Mouse (Mus musculus) bone marrow macrophage, adult 2 months (primary cell): ENCODE measurements around the gene Zfp628. TPM values are rescaled to one million over a fixed set of nuclear protein-coding genes. Genes with fewer than 3 reads are reported as not detected.
"Not testable (repeated sequence)": the region's sequence is repeated elsewhere in the genome, so short reads cannot be mapped to it uniquely, and the experiment has no call there.

Source experiments
- H3K27ac ChIP-seq: 2 replicates; pipeline ENCODE4 v1.5.1; 2012; ENCODE audit warnings: low read depth, low read length; ENCODE audit not compliant: insufficient read depth
- H3K4me1 ChIP-seq: 2 replicates; pipeline ENCODE4 v1.6.1; 2012; ENCODE audit warnings: low read length; ENCODE audit not compliant: control insufficient read depth, insufficient read depth
- H3K4me3 ChIP-seq: 2 replicates; pipeline ENCODE4 v1.5.1; 2012; ENCODE audit warnings: mild to moderate bottlenecking, low read length, moderate library complexity; ENCODE audit not compliant: insufficient read depth
- CTCF ChIP-seq: IDR thresholded peaks from 2 replicates; pipeline ENCODE4 v1.5.1; 2012; ENCODE audit warnings: low read depth, mild to moderate bottlenecking, low read length, moderate library complexity
- POLR2A ChIP-seq: IDR thresholded peaks from 2 replicates; pipeline ENCODE4 v1.6.1; 2012; ENCODE audit warnings: mild to moderate bottlenecking, low read depth, low read length, borderline replicate concordance
- polyA plus RNA-seq: library from polyadenylated mRNA; stranded (reverse); fragments of >200 nt; gene quantifications from 2 replicates; pipeline ENCODE4 v1.2.4, GENCODE M21; 2012; ENCODE audit not compliant: missing spikeins, insufficient read depth, insufficient read length

Gene Zfp628
- 7.1 and 8.7 TPM in 2 replicates for polyA plus RNA-seq

DNA sequence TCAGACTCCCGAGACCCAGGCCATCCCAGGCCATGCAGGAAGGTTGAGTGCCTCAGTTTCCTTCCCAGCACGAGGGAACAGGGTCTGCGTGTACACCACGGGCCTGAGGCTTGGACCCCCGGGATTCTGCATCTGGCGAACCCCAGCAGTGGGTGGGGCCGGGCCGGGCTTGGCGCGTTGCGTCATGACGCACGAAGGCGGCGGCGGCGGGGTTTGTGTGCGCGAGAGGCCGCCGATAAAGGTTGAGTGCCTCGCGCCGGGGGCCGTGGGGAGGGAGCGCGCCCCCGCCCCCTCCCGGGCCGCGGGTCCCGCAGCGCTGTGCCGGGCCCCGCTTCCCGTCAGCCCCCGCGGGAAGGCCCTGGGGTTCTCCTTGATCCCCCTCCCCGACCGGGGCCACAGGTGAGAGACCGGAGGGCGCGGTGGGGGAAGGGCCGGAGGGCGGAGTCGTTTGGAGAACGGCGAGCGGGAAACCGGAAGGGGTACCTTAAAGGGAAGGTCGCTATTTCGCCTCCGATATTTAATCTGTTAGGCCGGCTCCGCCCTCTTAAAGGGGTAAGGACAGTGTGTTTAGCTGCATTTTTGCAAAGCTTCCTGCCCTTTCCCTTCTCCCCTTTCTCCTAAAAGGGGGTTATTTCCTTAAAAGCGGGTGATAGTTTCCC lies at the start of gene Zfp628:
Zfp628 (plus strand) TSS at position 211 of the 659 bp plus-strand sequence.
- Histone ChIP-seq H3K27ac (peak within 1 kb of the TSS; percentile 75), H3K4me3 (peak within 1 kb of the TSS; percentile 98), H3K4me1 (peaks cover 10% of the 10 kb centered on the region)
- no peak for TF ChIP-seq CTCF
- TF ChIP-seq POLR2A = peak; percentile 61; the same call in 1 of the 2 replicates

GRCm38 (mm10) chr7:4865579-4866493 lies 49.2 kb upstream of the Zfp628 start:
- TF ChIP-seq POLR2A (peak; percentile 87), CTCF (no peak)

GRCm38 (mm10) chr7:4866631-4867180 lies 48.3 kb upstream of the Zfp628 start:
- no peak for TF ChIP-seq CTCF
- no peak for TF ChIP-seq POLR2A
- peaks cover 16% of the 10 kb centered on the region for H3K4me1 ChIP-seq
- peak overlapping the region; percentile 90 for H3K27ac ChIP-seq
- peak overlapping the region; percentile 97 for H3K4me3 ChIP-seq

More at GRCm38 (mm10) chr7:4865579-4866493, 49.2 kb upstream of the Zfp628 start:
- Histone ChIP-seq H3K4me3 (peak overlapping the region; percentile 97), H3K4me1 (peaks cover 16% of the 10 kb centered on the region), H3K27ac (peak overlapping the region; percentile 90)

GRCm38 (mm10) chr7:4870133-4870532 lies 44.9 kb upstream of the Zfp628 start, which contains the start of gene Isoc2b:
Gene Isoc2b, minus strand, starts transcription at chr7:4870258.
- no peak within 1 kb of the TSS for H3K4me3 ChIP-seq
- H3K27ac ChIP-seq = no peak within 1 kb of the TSS
- TF ChIP-seq POLR2A = no peak
- TF ChIP-seq CTCF = no peak
- peaks cover 4% of the 10 kb centered on the region; the same call in 1 of the 2 replicates for H3K4me1 ChIP-seq

- H3K27ac ChIP-seq = peak within 1 kb of the TSS; percentile 11; the same call in 1 of the 2 replicates
- TF ChIP-seq CTCF (no peak), POLR2A (no peak)
- peaks cover 7% of the 10 kb centered on the region for H3K4me1 ChIP-seq
- peak within 1 kb of the TSS; percentile 71 for H3K4me3 ChIP-seq
Observed at GRCm38 (mm10) chr7:4876753-4877221, 38.2 kb upstream of the Zfp628 start, which contains the start of gene Isoc2a. Gene Isoc2a, plus strand, starts transcription at chr7:4877153.

DNA sequence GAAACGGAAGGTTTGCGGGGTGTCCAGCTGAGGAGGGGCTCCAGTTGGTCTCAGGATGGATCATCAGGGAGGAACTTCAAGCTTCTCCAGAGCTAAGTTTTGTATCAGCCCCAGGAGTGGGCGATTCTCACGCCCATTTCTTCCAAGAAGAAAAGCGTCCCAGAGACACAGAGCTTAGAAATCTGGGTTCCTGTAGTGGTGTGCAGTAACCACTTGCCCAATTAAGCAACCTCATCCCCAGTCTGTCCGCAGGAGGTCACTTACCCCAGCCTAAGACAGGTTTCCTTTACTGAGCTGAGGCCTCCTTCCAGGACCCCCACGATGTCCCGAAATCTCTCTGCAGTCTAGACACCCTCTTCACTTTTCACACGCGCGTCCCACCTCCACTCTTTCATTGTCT lies 37.8 kb upstream of the Zfp628 start:
- peak overlapping the region; percentile 11; the same call in 1 of the 2 replicates for H3K27ac ChIP-seq
- peak overlapping the region; percentile 71 for H3K4me3 ChIP-seq
- H3K4me1 ChIP-seq = peaks cover 7% of the 10 kb centered on the region
- TF ChIP-seq CTCF (no peak), POLR2A (no peak)

DNA sequence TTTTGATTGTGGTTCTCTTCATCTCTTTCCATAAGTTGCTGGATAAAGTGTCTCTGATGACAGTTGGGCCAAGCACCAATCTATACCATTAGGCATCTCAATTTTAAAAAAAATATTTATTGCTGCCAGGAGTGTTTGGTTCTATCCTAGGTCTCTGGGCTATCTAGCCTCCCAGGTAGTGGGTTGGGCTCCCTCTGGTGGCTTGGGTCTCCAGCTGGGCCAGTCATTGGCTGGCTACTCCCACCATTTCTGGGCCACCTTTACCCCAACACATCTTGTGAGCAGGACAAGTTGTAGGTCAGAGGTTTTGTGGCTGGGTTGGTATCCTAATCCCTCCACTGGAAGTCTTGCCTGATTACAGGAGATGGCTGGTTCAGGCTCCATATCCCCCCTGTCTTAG lies 36.8 kb upstream of the Zfp628 start:
- Histone ChIP-seq H3K4me3 (no peak overlapping the region), H3K4me1 (peaks cover 7% of the 10 kb centered on the region), H3K27ac (no peak overlapping the region)
- TF ChIP-seq POLR2A (no peak), CTCF (peak; percentile 16; the same call in 1 of the 2 replicates)

GRCm38 (mm10) chr7:4879036-4879435 lies 36.0 kb upstream of the Zfp628 start:
- H3K4me3 ChIP-seq, H3K4me1 ChIP-seq, H3K27ac ChIP-seq: not testable (repeated sequence)

DNA sequence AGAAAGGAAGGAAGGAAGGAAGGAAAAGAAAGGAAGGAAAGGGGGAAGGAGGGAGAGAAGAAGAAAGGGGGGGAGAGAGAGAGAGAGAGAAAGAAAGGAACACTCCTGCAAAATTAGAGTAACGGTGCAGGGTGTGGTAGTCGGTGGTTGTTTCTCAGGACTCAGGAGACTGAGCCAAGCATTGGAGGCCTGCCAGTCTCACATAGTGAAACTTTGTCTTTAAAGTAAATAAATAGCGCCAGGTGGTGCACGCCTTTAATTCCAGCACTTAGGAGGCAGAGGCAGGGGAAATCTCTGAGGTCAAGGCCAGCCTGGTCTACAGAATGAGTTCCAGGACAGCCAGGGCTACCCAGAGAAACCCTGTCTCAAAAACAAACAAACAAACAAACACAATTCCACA lies 28.3 kb upstream of the Zfp628 start:
- TF ChIP-seq POLR2A (no peak), CTCF (no peak)
- no peak overlapping the region for H3K27ac ChIP-seq
- H3K4me1 ChIP-seq = no peaks in the 10 kb centered on the region
- H3K4me3 ChIP-seq = no peak overlapping the region
